7 mouse cellular contexts compared by ENCODE assay signal in the genomic region with DNA sequence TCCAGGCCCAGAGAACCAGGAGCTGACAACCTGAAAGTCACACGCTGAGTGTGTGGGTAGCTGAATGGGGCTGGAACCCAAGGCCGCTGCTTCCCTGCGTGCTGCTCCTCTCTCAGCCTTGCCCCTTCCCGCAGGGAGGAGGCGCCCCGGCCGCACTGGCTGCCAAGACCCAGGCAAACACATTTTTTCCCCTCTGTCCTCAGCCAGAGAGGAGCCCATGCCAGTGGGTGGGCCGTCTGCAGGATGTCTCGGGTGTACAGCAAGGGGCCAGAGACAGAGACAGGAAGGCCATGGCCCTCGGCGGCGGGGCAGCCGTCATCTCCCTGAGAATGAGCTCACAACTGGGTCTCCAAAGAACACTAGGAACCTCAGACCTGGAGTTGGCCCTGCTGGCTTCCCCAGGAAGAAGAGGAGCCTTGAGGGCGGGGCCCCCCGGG. TPM values are rescaled to one million over a fixed set of nuclear protein-coding genes. Genes with fewer than 3 reads are reported as not detected.
DNase-seq lines count a peak whose midpoint lies in the region; ATAC-seq lines count a peak whose summit lies in the region.

No protein-coding gene starts in this region.

- H3K9ac ChIP-seq in embryonic facial prominence, embryonic 15.5 days = no peak overlapping the region; the same call in 1 of the 2 replicates
- H3K9ac ChIP-seq in liver, embryonic 16.5 days (ENCODE audit: low read depth, low read length) = peak overlapping the region; percentile 38; the same call in 1 of the 2 replicates

- WGBS in embryonic facial prominence, embryonic 15.5 days = 17% methylated on average over 15 of the region's 15 CpGs
- WGBS in liver, embryonic 16.5 days (ENCODE audit: insufficient replicate concordance) = 35% methylated on average over 15 of the region's 15 CpGs

- DNase-seq in adipocyte (ENCODE audit: low spot score) = peak; percentile 28
- peak; percentile 68 to 75 for DNase-seq in heart, postnatal 36 days
- DNase-seq in T-cell, adult 2 months (ENCODE audit: low spot score) = no peak
- no peak for DNase-seq in cerebellum, postnatal 25 days
- DNase-seq in cerebellum, postnatal 36 days = no peak

- no peaks in the 10 kb centered on the region for H3K9me3 ChIP-seq in embryonic facial prominence, embryonic 15.5 days (replicated peaks)
- H3K9me3 ChIP-seq in liver, embryonic 16.5 days (replicated peaks; ENCODE audit: control insufficient read depth, low read length) = no peaks in the 10 kb centered on the region

- peaks cover 36% of the 10 kb centered on the region for H3K4me1 ChIP-seq in embryonic facial prominence, embryonic 15.5 days
- H3K4me1 ChIP-seq in liver, embryonic 16.5 days (ENCODE audit: control insufficient read depth, low read depth, low read length) = peaks cover 30% of the 10 kb centered on the region

- intact Hi-C loops in heart, postnatal 36 days (cut with DNase I) = no loop called here

- peak overlapping the region; percentile 19; the same call in 1 of the 2 replicates for H3K4me2 ChIP-seq in embryonic facial prominence, embryonic 15.5 days (replicated peaks)
- peak overlapping the region; percentile 18; the same call in 1 of the 2 replicates for H3K4me2 ChIP-seq in liver, embryonic 16.5 days (ENCODE audit: low read depth, low read length)

- no peaks in the 10 kb centered on the region for H3K27me3 ChIP-seq in embryonic facial prominence, embryonic 15.5 days
- H3K27me3 ChIP-seq in liver, embryonic 16.5 days (ENCODE audit: control insufficient read depth, insufficient read depth, low read depth, low read length) = peaks cover 11% of the 10 kb centered on the region

- peak overlapping the region; percentile 48; the same call in 1 of the 2 replicates for H3K27ac ChIP-seq in embryonic facial prominence, embryonic 15.5 days (replicated peaks)
- H3K27ac ChIP-seq in liver, embryonic 16.5 days (ENCODE audit: low read length) = no peak overlapping the region

- H3K4me3 ChIP-seq in embryonic facial prominence, embryonic 15.5 days (replicated peaks) = no peak overlapping the region
- H3K4me3 ChIP-seq in liver, embryonic 16.5 days (ENCODE audit: low read depth, low read length) = no peak overlapping the region

- no peak for ATAC-seq in embryonic facial prominence, embryonic 15.5 days (ENCODE audit: insufficient number of reproducible peaks, low FRiP score, low TSS enrichment, low read depth)
- no peak for ATAC-seq in liver, embryonic 16.5 days (ENCODE audit: low read depth)

- H3K36me3 ChIP-seq in embryonic facial prominence, embryonic 15.5 days = no peaks in the 10 kb centered on the region
- no peaks in the 10 kb centered on the region for H3K36me3 ChIP-seq in liver, embryonic 16.5 days (ENCODE audit: control insufficient read depth, insufficient read depth)

RNA-seq across cellular contexts. Expression of a gene that starts 4.9 kb away (rescaled TPM):
- polyA plus RNA-seq in embryonic facial prominence, embryonic 15.5 days (2015; fragmentation: Nextera tagmentation; extraction: Ambion mirVana) = 3.5 and 3.7 TPM in 2 replicates
- total RNA-seq in heart, postnatal 36 days (2021) = 10 to 100 TPM in 1 of 2 experiments, 1 to 10 TPM in 1; 9.0 to 10.5 TPM
- polyA plus RNA-seq in liver, embryonic 16.5 days (2015; fragmentation: Nextera tagmentation; extraction: Ambion mirVana) = 2.3 and 3.3 TPM in 2 replicates

RNA-seq across cellular contexts. Expression of a gene that starts 23.2 kb away (rescaled TPM):
- polyA plus RNA-seq in embryonic facial prominence, embryonic 15.5 days (2015; fragmentation: Nextera tagmentation; extraction: Ambion mirVana) = 16.2 and 17.0 TPM in 2 replicates
- total RNA-seq in heart, postnatal 36 days (2021) = 1 to 10 TPM; 8.1 to 8.7 TPM
- 16.7 and 19.5 TPM in 2 replicates for polyA plus RNA-seq in liver, embryonic 16.5 days (2015; fragmentation: Nextera tagmentation; extraction: Ambion mirVana)

RNA-seq across cellular contexts. Expression of a gene that starts 52.0 kb away (rescaled TPM):
- 87.4 and 92.8 TPM in 2 replicates for polyA plus RNA-seq in embryonic facial prominence, embryonic 15.5 days (2015; fragmentation: Nextera tagmentation; extraction: Ambion mirVana)
- total RNA-seq in heart, postnatal 36 days (2021) = 10 to 100 TPM; 37.0 to 43.0 TPM
- 10.4 and 12.1 TPM in 2 replicates for polyA plus RNA-seq in liver, embryonic 16.5 days (2015; fragmentation: Nextera tagmentation; extraction: Ambion mirVana)

Comparison
In these comparisons a context has a peak if more than half of its experiments do, and no peak if none do; other contexts are left out.
1. DNase-seq: peak in adipocyte (single experiment) and heart, postnatal 36 days (2 of 2); none in T-cell, adult 2 months (single experiment), cerebellum, postnatal 25 days (0 of 2) and cerebellum, postnatal 36 days (0 of 2).